Mouse (Mus musculus) megakaryocyte, adult 5-6 weeks (primary cell): ENCODE data around the gene Pirt. TPM values are rescaled to one million over a fixed set of nuclear protein-coding genes. Genes with fewer than 3 reads are reported as not detected.

ENCODE experiments used
- ATAC-seq: 2 replicates; pipeline ENCODE4 v1.8.0; 2016; ENCODE audit warnings: mild to moderate bottlenecking, inconsistent platforms; ENCODE audit not compliant: poor library complexity, severe bottlenecking
- total RNA-seq, 2 experiments: library from RNA; stranded (forward) in 1 of 2; stranded (reverse) in 1 of 2; fragments of 153-499, 151-499 nt in 1 of 2; fragments of 221-1000, 200-1000 nt in 1 of 2; gene quantifications; 2 replicates each; pipeline versions ENCODE4 v1.2.3 to v1.2.4; 2015 to 2017

Pirt gene
- total RNA-seq (2015) (not detected in 2 replicates), total RNA-seq (2017) (not detected in 2 replicates)

GRCm38 (mm10) chr11:66911811-66912210 is at the start of gene Pirt:
TSS of gene Pirt (plus strand) at chr11:66911981.
- ATAC-seq = no peak

- ATAC-seq = no peak
Measured at GRCm38 (mm10) chr11:66871701-66872100, 40.1 kb upstream of the Pirt start.

- no peak for ATAC-seq
Measured at GRCm38 (mm10) chr11:66872773-66873470, 38.9 kb upstream of the Pirt start.

GRCm38 (mm10) chr11:66881291-66881690 is 30.5 kb upstream of the Pirt start:
- ATAC-seq = no peak

- no peak for ATAC-seq
Measured at GRCm38 (mm10) chr11:66882224-66883040, 29.3 kb upstream of the Pirt start.

- no peak for ATAC-seq
Measured at GRCm38 (mm10) chr11:66892536-66892935, 19.2 kb upstream of the Pirt start.

- no peak for ATAC-seq
Measured at GRCm38 (mm10) chr11:66898747-66899146, 13.0 kb upstream of the Pirt start.

GRCm38 (mm10) chr11:66899426-66899825 is 12.4 kb upstream of the Pirt start:
- ATAC-seq = 0 out of 2 replicates have a peak, but pooled peaks have one; percentile 49

GRCm38 (mm10) chr11:66902801-66903200 is 9.0 kb upstream of the Pirt start:
- no peak for ATAC-seq

GRCm38 (mm10) chr11:66905617-66906384 is 6.0 kb upstream of the Pirt start:
- ATAC-seq = peak; percentile 66

- ATAC-seq = no peak
Measured at GRCm38 (mm10) chr11:66912531-66913458, 1.0 kb downstream of the Pirt start.

- no peak for ATAC-seq
Measured at GRCm38 (mm10) chr11:66914249-66914648, 2.5 kb downstream of the Pirt start.

- ATAC-seq = no peak
Measured at GRCm38 (mm10) chr11:66920012-66920411, 8.2 kb downstream of the Pirt start.

- ATAC-seq = no peak
Measured at GRCm38 (mm10) chr11:66924095-66924823, 12.5 kb downstream of the Pirt start.

- ATAC-seq = no peak
Measured at GRCm38 (mm10) chr11:66928311-66928710, 16.5 kb downstream of the Pirt start.

- ATAC-seq = no peak
Measured at GRCm38 (mm10) chr11:66932827-66933599, 21.2 kb downstream of the Pirt start.

GRCm38 (mm10) chr11:66934428-66935173 is 22.8 kb downstream of the Pirt start:
- ATAC-seq = no peak

GRCm38 (mm10) chr11:66942011-66942410 is 30.2 kb downstream of the Pirt start:
- ATAC-seq = no peak
